Mouse (Mus musculus) thymus, postnatal 10 days (tissue): ENCODE measurements around the gene Pkmyt1.
"Not testable (repeated sequence)": the region's sequence is repeated elsewhere in the genome, so short reads cannot be mapped to it uniquely, and the experiment has no call there.

Experiments used
- DNase-seq, 2 experiments: peaks; one replicate each; pipeline ENCODE4 v3.0.0; 2021; ENCODE audit warnings: low spot score in 2 of 2

Pkmyt1 gene

DNA sequence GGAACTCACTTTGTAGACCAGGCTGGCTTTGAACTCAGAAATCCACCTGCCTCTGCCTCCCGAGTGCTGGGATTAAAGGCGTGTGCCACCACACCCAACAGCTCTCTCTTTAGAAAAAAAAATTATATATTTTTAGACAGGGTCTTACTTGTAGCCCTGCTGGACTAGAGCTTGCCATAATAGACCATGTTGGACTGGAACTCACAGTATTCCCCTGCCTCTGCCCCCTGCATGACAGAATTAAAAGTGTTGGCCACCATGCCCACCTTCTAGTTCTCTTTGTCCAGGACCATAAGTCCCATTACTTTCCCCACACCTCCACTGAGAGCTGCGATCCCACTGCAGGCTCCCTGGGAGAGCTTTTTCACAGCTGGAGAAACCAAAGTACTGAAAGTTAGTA lies 21.3 kb downstream of the Pkmyt1 start:
- no peak for DNase-seq

DNA sequence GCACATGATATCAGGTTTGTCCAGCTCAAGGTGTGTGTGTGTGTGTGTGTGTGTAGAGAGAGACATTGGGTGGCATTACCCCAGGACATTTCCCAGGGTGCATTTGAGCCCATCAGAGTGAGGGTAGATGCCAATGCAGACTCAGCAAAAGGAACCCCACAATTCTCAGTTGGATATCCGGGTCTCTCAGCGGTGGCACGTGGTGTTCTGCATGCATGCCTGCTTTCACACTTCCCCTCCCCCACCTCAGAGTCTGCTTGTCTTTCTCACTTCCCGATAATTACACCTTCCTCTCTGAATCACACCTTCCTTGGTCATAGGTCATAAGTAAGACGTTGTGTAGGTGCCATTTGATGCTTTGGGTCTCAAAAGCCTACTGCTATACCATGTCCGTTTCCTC lies 21.9 kb downstream of the Pkmyt1 start:
- no peak for DNase-seq

DNA sequence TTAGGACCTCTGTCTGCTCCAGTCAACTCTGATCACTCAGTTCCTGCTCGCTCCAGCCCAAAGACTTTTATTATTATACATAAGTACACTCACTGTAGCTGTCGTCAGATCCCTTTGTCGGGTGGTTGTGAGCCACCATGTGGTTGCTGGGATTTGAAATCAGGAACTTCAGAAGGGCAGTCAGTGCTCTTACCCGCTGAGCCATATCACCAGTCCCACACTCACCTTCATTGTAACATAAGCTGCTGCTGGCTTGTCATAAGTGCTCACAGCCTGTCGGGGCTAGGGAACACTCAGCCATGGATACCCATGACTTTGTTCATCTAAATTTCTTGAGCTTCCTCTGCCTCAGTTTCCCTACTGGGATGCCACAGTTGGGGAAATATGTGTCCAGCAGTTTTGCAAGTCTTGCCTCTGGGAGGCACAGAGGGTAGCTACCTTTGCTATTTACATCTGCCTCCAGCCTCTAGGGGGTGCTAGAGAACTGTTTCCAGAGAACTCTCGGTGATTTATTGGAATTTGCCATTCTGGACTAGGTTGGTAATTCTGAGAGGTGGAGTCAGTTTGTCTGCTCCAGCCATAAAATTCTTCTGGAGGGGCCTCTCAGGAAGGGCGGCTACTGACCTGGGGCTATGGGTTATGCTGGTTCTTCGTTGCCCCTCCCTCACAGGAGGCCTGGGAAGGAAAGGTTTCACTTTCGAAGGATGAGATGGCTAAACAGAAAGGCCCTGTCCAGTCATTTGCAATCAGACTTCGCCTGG lies 22.7 kb downstream of the Pkmyt1 start:
- peak in 1 of 2 experiments; percentile 83 for DNase-seq

DNA sequence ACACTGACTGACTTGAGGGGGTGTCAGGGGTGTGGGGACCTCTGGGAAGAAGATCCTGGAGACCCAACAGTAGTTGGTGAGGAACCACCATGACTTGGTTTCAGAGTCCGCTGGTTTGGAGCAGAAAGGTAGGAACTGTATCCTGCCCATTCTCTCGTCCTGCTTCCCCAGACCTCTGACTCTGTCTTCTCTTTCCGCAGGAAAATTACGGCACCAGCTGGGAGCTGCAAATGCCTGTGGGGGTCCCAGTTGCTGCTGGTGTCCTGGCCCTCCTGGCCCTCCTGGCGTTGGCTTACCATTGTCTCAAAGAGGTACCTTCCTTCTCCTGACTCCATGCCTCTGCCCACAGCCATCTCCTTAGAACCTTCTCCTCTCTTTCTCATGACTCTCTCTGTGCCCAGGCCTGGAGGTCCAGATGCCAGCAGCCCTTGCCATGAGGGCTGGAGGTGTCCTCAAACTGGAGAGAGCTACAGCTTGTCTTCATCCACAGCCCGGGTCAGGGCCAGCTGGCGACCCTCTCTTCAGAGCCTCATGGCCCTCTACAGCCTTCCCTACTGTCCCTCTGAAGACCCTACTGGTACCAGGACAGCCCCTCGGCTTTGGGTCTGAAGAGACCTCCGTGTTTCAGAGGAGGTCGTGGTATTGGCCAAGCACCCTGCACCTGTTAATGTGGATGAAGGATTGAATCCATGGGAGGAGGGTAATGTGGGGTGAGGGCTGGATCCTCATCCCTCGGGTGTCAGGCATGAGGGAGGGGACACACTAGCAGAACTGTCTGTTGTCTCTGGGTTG lies 23.5 kb downstream of the Pkmyt1 start:
- no peak for DNase-seq

DNA sequence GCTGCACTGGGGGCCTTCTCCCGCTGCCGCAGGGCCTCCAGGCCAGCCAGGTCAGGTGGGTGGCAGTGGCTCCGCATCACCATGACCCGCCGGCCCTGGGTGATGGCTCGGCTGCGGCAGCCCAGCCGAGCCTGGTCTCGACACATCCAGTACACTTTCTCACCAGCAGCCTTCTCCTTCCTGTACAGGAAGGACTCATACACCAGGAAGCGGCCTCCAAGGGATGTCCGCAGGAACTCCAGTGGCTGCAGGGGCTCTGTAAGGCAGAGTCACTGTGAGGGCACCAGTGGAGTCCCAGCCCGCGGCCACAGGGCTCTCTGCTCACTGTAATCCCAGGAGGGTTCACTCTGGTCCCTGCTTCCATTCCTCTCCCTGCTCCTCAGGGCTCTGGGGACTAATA lies 29.6 kb downstream of the Pkmyt1 start:
- no peak for DNase-seq

DNA sequence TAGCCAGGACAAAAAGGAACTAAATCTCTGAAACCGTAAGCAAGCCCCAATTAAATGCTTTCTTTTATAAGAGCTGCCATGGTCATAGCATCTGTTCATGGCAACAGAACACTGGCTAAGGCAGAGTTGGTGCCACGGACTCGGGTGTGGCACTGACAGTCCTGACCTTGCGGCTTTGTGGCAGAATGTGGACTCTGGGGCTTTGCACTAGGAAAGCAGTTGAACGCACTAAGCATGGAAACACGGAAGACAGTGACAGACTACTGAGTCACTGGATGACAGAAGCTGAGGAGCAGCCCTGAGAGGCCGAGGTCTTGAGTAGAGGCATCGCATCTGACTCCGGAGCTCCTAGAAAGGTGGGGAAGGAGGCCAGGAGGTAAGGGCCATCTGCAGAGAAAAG lies 31.4 kb downstream of the Pkmyt1 start:
- DNase-seq: no peak

DNA sequence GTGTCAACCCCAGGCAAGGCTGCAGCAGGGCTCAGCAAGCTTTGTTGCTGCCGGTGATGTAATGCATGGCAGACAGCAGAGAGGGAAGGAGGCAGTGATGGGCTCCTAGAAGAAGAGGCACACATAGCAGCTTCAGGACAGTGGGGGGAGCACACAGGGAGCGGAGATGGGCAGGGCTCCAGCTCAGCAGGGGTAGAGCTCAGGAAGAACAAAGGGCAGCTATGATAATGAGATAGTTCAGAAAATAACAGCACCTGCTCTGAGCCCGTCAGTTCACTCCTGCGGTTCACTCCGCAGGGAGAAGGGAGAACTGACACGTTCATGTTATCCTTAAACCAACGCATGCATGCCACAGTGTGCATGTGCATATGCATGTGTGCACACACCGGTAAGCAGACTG lies 32.7 kb downstream of the Pkmyt1 start:
- no peak for DNase-seq

DNA sequence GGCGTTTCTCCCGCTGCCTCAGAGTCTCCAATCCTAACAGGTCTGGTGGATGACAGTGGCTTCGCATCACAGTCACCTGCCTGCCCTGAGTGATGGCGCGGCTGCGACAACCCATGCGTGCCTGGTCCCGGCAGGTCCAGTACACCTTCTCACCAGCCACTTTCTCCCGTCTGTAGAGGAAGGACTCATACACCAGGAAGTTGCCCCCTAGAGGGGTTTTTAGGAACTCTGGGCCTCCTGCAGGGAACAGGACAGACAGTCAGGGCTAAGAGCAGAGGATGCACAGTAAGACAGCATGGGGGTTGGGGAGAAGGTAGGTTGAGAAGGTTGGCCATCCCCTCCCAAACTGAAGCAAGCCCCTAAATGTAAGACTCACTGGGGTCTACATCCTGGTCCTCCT lies 34.1 kb downstream of the Pkmyt1 start:
- DNase-seq: no peak

DNA sequence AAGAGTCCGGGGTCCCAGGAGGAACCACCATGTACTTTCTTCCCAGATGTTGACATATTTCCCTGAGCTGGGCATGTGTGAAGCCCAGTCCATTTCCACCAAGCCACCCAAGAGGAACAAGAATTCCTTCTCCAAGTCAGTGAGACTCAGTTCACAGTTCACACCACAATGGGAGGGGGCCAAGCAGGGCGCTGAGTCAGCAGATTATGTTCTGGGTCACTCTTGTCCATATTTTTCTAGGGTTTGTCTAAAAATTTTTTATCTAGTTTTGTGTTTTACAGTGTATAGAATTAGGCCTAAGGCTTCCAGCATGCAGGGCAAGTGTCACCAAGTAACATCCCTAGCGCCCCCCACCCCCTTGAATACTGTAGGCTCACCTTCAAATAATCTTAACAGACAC lies 35.0 kb downstream of the Pkmyt1 start:
- DNase-seq: no peak

DNA sequence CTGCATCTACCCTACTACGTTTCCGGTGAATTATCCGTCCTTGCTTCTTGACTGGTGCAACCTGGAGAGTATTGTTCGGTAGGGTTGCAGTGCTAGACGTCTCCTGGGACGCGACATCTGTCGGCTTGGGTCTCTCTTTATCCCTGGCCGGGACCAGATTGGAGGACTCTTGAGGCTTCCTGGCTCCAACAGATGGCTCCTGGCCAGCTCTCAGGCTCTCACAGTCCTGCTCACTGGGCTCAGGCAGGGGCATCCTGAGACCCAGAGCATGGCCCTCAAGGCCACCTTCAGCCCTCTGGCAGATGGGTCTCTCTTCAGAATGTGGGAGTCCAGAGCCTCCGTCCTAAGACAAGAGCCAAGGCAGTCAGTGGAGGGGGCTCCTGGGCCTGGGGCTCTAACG lies 36.8 kb downstream of the Pkmyt1 start:
- DNase-seq: no peak

DNA sequence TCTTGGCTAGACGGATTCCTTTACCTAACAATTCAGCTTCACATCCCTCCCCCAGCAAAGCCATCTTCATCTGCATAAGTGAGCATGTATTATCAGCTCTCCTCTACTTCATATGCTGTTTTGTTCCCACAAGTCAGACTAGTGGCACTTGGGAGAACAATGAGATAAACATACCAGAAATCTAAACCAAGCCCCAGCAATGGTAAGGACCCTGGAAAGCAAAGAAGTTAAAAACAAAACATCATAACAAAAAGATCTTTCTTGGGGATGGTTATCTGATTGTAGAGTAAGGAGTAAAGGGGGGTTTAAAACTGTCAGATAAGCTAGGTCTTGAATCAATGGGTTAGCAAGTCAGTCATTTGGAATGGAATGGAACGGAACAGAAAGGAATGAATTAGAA lies 44.4 kb downstream of the Pkmyt1 start:
- DNase-seq: no peak

DNA sequence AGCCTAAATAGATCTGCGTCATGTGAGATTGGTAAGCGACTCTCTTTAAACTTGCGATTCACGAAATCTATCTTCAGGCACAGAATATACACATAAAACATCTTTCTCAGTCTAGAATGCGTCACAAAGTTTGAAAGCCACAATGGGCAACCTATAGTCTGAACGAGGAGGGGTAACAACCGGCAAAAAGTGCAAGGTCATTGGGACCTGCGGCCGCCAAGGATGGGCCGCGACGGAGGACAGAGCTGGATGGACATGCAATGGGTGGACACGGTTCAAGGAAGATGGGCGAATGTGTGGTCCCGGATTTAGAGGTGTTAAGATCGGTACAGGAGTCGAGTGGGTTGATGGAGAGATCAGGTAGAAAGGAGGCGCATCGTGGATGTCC lies 44.8 kb downstream of the Pkmyt1 start:
- DNase-seq: no peak

DNA sequence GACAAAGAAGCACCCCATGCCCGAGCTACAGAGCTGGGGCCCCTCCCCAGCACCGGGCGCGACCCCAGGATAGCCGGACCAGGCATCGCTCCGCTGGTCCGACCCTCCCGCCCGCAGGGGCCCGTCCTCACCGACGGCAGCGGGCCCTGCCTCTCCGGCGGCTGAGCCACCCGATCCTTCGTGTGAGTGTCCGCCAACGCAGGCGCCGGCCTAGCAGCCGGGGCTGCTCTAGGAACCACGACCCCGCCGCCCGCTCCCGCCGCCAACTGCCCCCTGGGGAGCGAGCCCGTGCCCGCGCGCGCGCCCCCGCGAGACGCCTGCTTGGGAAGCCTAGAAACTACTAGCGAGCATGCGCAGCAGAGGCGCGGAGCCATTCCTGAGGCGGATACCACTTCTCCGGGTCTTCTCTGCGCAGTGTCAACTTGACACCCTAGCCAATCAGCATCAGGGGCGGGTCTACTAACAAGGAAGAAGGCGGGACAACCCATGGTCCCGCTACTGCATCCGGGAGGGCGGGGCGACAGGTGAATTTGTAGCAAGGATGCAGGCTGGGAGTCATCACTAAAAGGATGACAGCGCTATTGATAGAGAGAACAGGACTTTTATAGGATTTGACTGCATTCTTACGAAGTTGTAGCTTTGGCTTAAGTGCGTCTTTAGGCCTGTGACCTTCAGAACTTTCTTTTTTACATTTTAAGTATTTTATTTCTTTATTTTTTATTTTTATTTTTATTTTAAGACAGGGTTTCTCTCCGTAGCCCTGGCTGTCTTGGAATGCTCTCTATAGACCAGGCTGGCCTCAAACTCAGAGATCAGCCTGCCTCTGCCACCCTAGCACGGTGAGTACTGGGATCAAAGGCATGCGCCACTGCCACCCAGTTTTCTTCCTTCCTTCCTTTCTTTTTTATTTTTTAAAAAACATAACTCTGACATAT lies 45.4 kb downstream of the Pkmyt1 start, which contains the start of gene Flywch1:
Gene Flywch1, minus strand, starts transcription at position 319 of the 935 bp plus-strand sequence.
- DNase-seq: peak; percentile 96 to 98

DNA sequence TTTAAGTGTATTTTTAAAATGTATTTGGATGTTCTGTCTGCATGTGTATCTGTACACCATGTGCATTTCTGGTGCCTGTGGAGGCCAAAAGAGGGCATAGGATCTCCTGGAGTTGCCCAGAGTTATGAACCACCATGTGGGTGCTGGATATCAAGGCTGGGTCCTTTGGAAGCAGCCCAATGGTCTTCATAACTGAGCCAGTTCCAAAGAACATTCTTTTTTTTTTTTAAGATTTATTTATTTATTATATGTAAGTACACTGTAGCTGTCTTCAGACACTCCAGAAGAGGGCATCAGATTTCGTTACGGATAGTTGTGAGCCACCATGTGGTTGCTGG lies 46.1 kb downstream of the Pkmyt1 start:
- not testable (repeated sequence) for DNase-seq

DNA sequence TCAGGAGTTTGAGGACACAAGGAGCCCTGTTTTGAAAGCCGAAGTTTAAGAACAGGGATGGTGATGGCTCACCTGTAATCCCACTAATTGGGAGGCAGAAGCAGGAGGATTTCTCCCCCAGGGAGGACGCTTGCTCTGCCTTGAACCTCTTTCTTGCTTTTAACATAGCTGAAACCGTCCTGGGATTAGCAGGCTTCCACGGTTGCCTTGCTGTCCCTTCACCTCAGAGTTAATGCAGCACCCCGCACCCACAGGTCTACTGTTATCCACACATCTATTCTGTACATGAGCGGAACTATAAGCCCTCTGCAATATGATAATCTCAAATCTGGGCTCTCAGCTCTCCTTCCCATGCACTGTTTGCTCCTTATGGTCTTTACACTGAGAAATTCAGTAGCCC lies 47.5 kb downstream of the Pkmyt1 start:
- DNase-seq: no peak

DNA sequence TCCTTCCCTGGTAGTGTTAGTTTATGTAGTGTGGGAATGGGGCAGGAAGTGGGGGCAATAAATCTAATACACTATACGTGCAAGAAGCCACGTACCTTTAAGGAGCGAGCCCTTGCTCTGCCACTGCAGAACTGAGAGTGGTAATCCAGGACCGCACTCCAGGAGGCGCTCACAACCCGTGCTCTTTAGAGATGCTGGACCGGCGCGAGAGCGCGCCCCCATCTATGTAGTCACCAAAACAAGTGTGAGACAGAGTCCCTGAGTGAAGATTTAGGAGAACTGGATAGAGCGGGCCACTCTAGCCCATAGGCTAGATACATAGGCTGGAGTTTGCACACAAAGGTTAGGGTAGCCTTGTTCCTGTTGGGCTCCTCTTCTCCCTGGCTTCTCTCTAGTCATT lies 48.0 kb downstream of the Pkmyt1 start:
- DNase-seq: peak; percentile 72 to 86

DNA sequence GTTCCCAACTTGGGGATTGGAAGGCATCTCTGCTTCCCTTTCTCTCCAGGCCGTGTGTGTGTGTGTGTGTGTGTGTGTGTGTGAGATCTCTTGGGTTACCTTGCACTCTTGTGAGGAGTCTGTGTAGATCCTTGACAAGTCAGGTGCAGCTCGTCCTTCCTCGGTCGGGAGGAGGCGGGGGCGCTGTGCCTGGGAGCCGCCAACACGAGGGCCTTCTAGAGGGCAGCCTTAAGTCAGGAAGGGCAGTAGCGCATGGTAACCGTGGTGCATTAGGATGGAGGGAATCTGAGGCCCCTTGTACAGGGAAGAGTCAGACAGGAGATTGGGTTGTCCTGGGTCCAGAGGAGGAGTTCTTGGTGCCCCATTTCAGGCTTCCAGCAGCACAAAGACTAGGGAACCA lies 50.1 kb downstream of the Pkmyt1 start:
- no peak for DNase-seq

DNA sequence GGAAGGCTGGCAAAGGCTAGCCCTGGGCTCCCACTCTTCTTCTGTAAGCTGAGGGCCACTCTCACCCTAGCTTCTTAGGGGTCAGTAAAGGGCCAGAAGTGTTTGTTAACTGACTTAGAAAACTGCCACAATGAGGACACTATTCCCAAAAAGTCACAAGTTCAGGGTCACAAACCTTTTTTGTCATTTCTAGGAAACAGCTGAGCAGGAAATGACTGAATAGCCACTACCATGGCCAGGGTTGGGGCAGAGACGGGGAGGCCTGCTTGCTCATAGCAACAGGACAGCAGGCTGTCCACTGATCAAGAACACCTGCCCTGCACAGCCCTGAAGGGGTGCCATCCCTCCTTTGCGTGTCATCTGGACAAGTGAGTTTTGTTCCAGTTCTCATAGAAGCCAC lies 51.0 kb downstream of the Pkmyt1 start:
- no peak for DNase-seq

DNA sequence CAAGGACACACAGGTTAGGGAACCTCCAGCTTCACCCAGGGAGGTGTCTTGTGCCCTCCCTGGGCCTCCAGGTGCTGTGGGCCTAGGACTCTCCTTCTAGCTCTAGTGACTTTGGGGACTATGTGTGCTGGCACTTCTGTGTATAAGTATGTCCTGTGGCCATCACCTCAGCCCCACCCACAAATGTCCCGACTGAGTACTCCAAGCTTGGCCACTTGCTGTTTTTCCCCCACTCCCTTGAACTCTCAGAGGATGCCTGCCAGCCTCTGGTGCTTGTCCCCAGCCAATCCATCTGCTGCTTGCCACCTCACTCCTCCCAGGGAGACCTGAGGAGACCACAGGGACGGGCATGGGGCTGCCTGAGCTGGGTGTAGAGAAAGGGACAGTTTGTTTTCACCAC lies 52.3 kb downstream of the Pkmyt1 start:
- no peak for DNase-seq

DNA sequence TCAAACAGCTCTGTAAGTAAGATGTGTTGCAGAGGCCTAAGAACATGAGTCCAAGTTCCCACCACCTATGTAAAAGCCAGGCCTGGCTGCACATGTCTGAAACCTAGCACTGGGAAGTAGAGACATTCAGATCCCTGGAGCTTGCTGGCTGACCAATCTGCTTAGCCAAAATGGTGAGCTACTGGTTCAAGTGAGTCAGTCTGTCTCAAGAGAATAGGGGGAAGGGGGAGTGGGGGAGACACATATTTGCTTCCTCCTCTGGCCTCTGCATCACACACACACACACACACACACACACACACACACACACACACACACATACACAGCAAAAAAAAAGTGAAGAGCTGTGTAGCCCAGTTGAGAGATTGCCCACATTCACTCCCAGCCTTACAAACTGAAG lies 57.2 kb downstream of the Pkmyt1 start:
- no peak for DNase-seq

DNA sequence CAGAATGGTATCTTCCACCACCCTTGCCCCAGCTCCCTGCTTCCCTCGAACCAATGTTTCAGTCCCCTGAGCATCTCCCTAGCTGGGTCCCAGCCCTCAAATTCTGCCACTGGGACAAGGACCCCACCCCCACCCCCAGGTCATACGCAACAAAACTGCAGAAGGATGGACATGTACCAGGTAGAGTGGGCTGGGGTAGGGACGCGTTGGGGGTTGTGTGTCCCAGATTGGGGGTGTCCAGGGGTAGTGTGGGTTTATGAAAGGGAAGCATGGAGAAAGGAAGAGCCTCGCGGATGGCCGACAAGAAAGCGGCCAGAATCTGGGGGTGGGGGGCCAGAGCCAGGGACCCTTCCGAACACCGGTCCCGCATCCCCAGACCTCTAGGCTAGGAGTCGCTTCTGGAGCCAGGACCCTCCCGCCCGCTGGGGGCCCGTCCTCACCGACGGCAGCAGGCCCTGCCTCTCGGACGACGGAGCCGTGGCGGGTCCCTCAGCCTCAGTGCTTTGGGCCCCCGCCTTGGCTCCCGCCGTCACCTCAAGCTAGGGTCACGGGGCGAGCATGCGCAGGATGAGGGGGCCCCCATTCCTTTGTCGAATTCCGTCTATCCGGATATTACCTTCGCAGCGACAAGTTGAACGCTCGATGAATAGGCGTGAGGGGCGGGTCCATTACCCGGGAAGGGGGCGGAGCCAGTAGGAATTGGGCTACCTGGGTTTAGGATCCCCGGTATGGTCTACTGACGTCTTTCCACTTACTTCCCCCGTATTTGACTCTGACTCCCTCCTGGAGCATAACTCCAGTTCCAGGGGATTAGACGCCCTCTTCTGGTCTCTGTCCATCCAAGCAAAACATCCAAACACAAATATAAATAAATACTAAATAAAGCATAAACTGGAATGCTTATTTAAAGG lies 59.7 kb downstream of the Pkmyt1 start, which contains the start of gene Flywch2:
Gene Flywch2, minus strand, starts transcription at position 521 of the 911 bp plus-strand sequence.
- peak; percentile 57 to 64 for DNase-seq
